Mouse (Mus musculus) spleen, postnatal 36 days (tissue): Measurements from ENCODE around the gene Fam227b.

ENCODE experiments used
- DNase-seq, 2 experiments: peaks; one replicate each; pipeline ENCODE4 v3.0.0; 2022; ENCODE audit warnings: low spot score in 2 of 2, mixed read lengths in 1 of 2

Gene Fam227b

GRCm38 (mm10) chr2:126151855-126152571, at the start of gene Fam227b, which contains the start of gene Dtwd1:
TSS of gene Fam227b (minus strand) at chr2:126152004.
TSS of gene Dtwd1 (plus strand) at chr2:126152141.
- DNase-seq = peak; percentile 96 to 97

GRCm38 (mm10) chr2:126198971-126199370, 47.2 kb upstream of the Fam227b start:
- no peak for DNase-seq

- no peak for DNase-seq
Observed at GRCm38 (mm10) chr2:126195631-126196356, 44.0 kb upstream of the Fam227b start.

GRCm38 (mm10) chr2:126192129-126192528, 40.3 kb upstream of the Fam227b start:
- DNase-seq = no peak

GRCm38 (mm10) chr2:126191306-126191705, 39.5 kb upstream of the Fam227b start:
- DNase-seq = no peak

- DNase-seq = no peak
Observed at GRCm38 (mm10) chr2:126171427-126171826, 19.6 kb upstream of the Fam227b start.

- DNase-seq = no peak
Observed at GRCm38 (mm10) chr2:126166848-126167617, 15.2 kb upstream of the Fam227b start.

- no peak for DNase-seq
Observed at GRCm38 (mm10) chr2:126166335-126166734, 14.5 kb upstream of the Fam227b start.

GRCm38 (mm10) chr2:126165277-126166018, 13.6 kb upstream of the Fam227b start:
- peak; percentile 13 to 45 for DNase-seq

- no peak for DNase-seq
Observed at GRCm38 (mm10) chr2:126147723-126148122, 4.1 kb downstream of the Fam227b start.

- DNase-seq = no peak
Observed at GRCm38 (mm10) chr2:126094616-126095015, 57.2 kb downstream of the Fam227b start.

- no peak for DNase-seq
Observed at GRCm38 (mm10) chr2:126090432-126090831, 61.4 kb downstream of the Fam227b start.

GRCm38 (mm10) chr2:126086187-126086586, 65.6 kb downstream of the Fam227b start:
- DNase-seq = no peak

GRCm38 (mm10) chr2:126084326-126084725, 67.5 kb downstream of the Fam227b start:
- no peak for DNase-seq

- no peak for DNase-seq
Observed at GRCm38 (mm10) chr2:126079086-126079485, 72.7 kb downstream of the Fam227b start.

- DNase-seq = no peak
Observed at GRCm38 (mm10) chr2:126076506-126076905, 75.3 kb downstream of the Fam227b start.

GRCm38 (mm10) chr2:126073744-126074143, 78.1 kb downstream of the Fam227b start:
- no peak for DNase-seq

- DNase-seq = no peak
Observed at GRCm38 (mm10) chr2:126069740-126070139, 82.1 kb downstream of the Fam227b start.

GRCm38 (mm10) chr2:126065303-126065856, 86.4 kb downstream of the Fam227b start:
- no peak for DNase-seq

- no peak for DNase-seq
Observed at GRCm38 (mm10) chr2:126064814-126065213, 87.0 kb downstream of the Fam227b start.

- DNase-seq = no peak
Observed at GRCm38 (mm10) chr2:126062876-126063275, 88.9 kb downstream of the Fam227b start.
